Mouse (Mus musculus) embryo, embryonic 11.5 days (tissue): ENCODE measurements around the gene Lin7b.
A peak's percentile ranks its signal among the peaks of the same experiment; 100 is the strongest.
"Not testable (repeated sequence)": the region's sequence is repeated elsewhere in the genome, so short reads cannot be mapped to it uniquely, and the experiment has no call there.

Experiments
- DNase-seq: peaks from one replicate; pipeline ENCODE4 v3.0.0-alpha.2; 2012; ENCODE audit warnings: low read depth, low spot score

Lin7b gene

GRCm38 (mm10) chr7:45370475-45371311 is at the start of gene Lin7b:
Lin7b (minus strand) TSS chr7:45370583.
- peak; percentile 77 for DNase-seq

GRCm38 (mm10) chr7:45417962-45418492 is 47.6 kb upstream of the Lin7b start:
- no peak for DNase-seq

GRCm38 (mm10) chr7:45415636-45416035 is 45.3 kb upstream of the Lin7b start:
- no peak for DNase-seq

GRCm38 (mm10) chr7:45414740-45415224 is 44.4 kb upstream of the Lin7b start:
- DNase-seq = no peak

GRCm38 (mm10) chr7:45413864-45414739 is 43.7 kb upstream of the Lin7b start:
- DNase-seq = no peak

GRCm38 (mm10) chr7:45413113-45413863 is 42.9 kb upstream of the Lin7b start, which contains the start of gene Ntf5:
Ntf5 (plus strand) TSS chr7:45413695.
- DNase-seq = no peak

- DNase-seq = no peak
These were observed 42.0 kb upstream of the Lin7b start for GRCm38 (mm10) chr7:45412421-45412820.

GRCm38 (mm10) chr7:45409497-45410163 is 39.2 kb upstream of the Lin7b start:
- no peak for DNase-seq

GRCm38 (mm10) chr7:45408949-45409348 is 38.6 kb upstream of the Lin7b start:
- no peak for DNase-seq

GRCm38 (mm10) chr7:45408351-45408750 is 38.0 kb upstream of the Lin7b start:
- no peak for DNase-seq

GRCm38 (mm10) chr7:45407836-45408235 is 37.5 kb upstream of the Lin7b start:
- DNase-seq = no peak

GRCm38 (mm10) chr7:45406157-45407156 is 36.1 kb upstream of the Lin7b start:
- no peak for DNase-seq

- DNase-seq = no peak
These were observed 35.0 kb upstream of the Lin7b start, which contains the start of gene Kcna7 for GRCm38 (mm10) chr7:45405091-45406075. Kcna7 (plus strand) TSS chr7:45405653.

- DNase-seq = peak; percentile 48
These were observed 33.3 kb upstream of the Lin7b start for GRCm38 (mm10) chr7:45403532-45404261.

GRCm38 (mm10) chr7:45401521-45402085 is 31.2 kb upstream of the Lin7b start:
- DNase-seq = no peak

GRCm38 (mm10) chr7:45396787-45397186 is 26.4 kb upstream of the Lin7b start:
- no peak for DNase-seq

- DNase-seq = not testable (repeated sequence)
These were observed 26.0 kb upstream of the Lin7b start for GRCm38 (mm10) chr7:45396337-45396775.
